Mouse (Mus musculus): Measurements from ENCODE around the gene Gm26741.
A peak's percentile ranks its signal among the peaks of the same experiment; 100 is the strongest.
"Not testable (repeated sequence)": the region's sequence is repeated elsewhere in the genome, so short reads cannot be mapped to it uniquely, and the experiment has no call there.

The Gm26741 gene

DNA sequence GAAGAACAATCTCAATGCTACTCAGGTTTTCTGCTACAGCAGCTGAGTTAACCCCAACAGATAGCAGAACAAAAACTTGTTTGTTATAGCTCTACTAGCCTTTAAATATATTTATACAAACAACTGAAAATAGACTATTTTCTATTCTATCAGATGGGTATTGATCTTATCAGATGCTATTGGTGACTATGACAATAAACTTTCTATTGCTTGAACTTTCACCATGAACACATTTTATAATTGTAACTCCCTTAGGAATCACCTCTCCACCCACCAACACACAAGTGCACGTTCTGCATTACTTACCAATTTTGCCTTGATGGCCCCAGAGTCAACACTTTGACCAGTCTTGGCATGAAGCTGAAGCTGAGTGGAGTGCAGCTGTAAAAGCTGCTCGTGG lies at the start of gene Gm26741:
Gene Gm26741 (plus strand): TSS at position 301 of the 400 bp plus-strand sequence.
- DNase-seq (ENCODE audit: low spot score) = no peak

DNA sequence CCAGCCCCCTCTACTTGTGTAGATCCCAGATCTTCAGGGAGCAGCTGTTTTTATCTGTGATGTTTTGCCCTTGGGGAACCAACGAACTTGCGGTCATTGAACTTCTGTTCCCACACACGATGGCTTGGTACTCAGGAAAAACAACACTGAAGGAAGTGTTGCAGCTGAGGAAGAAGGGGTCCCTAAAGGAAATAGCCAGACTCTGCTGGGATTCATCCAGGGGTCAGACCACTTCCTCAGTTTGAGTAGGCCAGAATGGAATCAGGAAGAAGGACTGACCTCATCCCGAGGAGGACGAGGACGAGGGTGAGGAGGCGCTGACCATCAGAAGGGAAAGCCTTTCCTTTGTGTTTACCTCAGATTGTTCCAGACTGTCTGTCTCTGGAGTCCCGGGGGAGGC lies 49.4 kb upstream of the Gm26741 start:
- no peak for DNase-seq (ENCODE audit: low spot score)

DNA sequence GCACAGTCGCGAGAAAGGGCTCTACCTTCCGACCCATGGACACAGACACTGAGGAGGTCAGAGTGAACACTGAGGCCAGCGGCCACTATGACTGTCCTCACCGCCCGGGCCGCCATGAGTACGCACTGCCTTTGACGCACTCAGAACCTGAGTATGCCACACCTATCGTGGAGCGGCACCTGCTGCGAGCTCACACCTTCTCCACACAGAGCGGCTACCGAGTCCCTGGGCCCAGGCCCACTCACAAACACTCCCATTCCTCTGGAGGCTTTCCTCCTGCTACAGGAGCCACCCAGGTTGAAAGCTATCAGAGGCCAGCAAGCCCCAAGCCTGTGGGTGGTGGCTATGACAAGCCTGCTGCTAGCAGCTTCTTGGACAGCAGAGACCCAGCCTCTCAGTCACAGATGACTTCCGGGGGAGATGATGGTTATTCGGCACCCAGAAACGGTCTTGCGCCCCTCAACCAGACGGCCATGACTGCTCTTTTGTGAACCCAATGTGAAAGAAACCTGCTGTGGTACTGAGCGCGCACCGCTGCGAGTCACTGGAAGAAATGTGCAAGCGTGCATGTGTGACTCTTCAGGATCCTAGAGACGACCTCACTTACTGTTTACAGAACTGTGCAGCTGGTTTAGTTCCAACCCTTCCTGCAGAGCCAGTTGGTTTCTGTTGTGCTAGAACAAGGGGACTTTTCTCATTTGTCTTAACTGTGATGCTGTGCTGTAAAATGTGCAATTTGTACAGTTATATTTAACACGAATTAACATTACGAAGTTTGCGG lies 38.9 kb upstream of the Gm26741 start:
- DNase-seq (ENCODE audit: low spot score) = no peak

DNA sequence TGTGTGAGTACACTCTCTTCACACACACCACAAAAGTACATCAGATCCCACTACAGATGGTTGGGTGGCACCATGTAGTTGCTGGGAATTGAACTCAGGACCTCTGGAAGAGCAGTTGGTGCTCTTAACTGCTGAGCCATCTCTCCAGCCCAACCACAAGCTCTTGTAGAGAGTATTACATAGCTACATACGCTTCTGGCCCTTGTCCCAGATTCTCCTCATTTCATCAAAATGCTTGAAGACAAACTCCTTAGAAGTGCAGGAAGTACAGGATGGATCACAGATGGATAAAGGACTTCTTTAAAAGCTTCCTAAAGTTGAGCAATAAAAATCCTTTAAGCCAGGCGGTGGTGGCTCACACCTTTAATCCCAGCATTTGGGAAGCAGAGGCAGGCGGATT lies 36.6 kb upstream of the Gm26741 start:
- DNase-seq (ENCODE audit: low spot score) = no peak

DNA sequence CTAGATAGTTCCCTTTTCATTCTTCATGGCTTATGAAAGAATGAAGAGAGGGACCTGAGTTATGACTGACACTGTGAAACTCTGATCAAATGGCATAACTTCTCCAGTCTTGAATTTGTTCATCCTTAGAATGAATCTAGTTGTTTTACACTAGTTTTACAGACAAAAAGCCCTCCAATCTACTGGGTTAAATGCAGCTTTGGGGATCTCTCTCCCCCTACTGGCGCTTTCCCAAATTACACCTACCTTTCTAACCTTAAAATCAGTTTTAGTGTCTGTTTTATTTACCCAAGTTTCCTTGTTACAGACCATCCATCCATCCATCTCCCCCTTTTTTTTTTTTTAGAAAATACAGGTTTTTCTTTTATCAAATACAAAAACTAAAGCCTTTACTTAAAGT lies 27.6 kb upstream of the Gm26741 start:
- peak; percentile 53 for DNase-seq (ENCODE audit: low spot score)

DNA sequence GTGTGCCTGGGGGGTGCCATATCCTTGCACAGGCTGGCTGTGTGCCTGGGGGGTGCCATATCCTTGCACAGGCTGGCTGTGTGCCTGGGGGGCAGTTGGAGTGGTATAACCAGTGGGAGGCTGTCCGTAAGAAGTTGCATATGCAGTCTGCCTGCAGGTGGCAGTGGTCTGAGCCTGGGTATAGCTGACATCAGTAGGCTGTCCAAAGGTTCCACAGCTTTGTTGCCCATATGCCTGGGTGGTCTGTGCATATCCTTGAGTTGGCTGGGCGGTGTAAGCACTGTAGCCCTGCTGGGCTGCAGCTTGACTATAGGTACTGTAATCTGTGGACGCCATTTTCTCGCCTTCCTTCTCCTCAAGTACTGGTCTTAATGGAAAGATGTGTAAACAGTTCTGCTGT lies 15.2 kb upstream of the Gm26741 start:
- not testable (repeated sequence) for DNase-seq (ENCODE audit: low spot score)

DNA sequence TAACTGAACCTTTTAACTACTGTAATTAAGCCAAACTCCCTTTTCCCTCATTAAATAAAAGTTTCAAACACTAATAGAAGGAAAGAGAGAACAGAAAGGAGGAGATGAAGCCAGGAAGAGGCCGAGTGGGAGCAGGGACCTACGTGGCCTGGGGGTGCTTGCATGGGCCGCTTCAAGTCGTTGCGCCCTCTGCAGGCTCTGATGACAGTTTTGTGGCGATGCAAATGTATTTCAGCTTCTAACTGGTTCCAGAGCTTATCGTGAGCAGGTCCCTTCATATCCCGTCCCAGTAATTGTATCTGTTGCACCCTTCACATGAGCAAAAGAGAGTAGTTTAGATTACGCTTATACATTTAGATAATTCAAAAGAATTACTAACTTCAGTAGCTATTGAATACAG lies 5.4 kb upstream of the Gm26741 start:
- DNase-seq (ENCODE audit: low spot score) = no peak

DNA sequence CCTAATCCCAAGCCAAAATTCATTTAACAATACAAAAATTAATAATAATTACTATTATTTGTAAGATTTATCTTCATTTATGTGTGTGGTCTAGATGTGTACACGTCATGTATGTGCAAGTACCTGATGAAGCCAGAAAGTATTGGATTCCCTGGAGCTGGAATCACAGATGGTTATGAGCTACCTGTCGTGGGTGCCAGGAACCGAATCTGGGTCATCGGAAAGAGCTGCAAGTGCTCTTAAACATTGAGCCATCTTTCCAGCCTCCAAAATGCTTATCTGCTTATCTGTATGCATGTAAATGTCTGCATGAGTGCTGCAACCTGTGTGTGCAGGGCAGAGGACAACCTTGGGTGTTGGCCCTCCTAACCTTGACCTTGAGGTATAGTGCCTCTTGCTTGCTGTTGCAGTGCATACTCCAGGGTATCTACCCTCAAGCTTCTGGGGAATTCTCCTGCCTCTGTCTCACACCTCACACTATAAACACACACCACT lies 1.7 kb downstream of the Gm26741 start:
- no peak for DNase-seq (ENCODE audit: low spot score)

DNA sequence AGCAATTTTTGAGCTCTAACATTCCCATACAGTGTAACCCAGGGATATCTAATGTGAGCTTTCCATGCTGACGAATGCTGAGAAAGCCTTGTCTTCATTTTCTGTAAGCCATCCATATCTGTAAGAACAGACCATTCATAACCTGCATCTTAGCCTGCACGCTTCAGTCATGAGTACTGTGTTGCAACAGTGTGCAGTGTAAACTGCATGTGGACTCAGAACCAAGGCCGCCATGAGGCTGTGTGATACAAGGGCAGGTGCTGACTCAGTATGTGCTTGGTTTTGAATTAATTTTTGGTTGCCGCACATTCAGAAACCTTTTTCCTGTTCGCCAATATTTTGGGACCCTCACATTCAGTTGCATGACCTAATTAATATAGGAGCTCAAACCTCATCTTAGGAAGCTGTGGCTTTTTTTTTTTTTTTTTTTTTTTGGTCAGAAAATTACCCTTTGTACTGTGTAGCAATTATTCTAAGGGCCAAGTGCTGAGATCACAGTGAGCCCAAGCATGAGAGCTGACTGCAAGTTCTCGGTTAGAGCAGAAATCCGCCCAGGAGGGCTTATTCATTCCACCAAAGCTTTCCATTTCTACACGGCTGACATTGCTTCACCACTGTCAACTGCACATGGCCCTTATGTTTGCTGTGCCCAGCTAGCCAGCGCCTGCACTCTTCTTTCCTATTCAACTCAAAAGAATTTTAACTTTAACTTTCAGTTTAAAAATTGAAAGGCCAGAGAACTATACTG lies 2.5 kb downstream of the Gm26741 start:
- no peak for DNase-seq (ENCODE audit: low spot score)

DNA sequence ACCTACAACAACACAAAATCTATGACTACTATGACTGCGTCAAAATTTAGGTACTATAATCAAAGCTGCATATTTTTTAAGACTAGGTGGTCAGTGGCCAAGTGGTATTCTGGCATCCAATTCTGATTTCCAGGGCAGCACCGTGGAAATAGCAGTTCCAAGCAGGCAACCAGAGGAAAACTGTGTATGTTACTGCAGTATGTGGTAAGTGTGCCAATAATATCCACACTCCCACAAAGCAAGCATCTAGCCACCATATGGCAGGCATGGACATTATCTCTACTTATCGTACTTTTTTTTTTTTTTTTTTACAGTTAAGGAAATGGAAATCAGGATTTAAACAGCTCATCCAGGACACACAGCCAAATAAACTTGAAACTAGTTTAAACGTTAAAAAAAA lies 9.8 kb downstream of the Gm26741 start:
- DNase-seq (ENCODE audit: low spot score) = no peak

DNA sequence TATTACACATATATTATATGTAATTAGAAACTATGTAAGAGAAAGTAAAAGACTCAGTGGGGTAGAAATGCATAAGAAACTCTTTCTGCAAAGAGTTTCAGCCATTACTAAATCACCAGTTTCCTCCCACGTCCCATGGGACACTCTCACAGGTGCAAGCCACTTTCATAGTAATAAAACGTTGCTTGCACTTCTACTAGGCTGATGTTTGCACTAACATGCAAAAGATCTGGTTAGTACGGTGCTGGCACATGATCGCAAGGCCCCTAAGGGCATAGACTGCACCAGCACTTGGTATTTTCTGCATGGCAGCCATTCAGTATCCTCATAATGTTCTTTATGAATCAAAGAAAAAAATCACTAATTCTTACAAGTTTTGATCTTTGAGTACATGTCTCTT lies 15.3 kb downstream of the Gm26741 start:
- no peak for DNase-seq (ENCODE audit: low spot score)

DNA sequence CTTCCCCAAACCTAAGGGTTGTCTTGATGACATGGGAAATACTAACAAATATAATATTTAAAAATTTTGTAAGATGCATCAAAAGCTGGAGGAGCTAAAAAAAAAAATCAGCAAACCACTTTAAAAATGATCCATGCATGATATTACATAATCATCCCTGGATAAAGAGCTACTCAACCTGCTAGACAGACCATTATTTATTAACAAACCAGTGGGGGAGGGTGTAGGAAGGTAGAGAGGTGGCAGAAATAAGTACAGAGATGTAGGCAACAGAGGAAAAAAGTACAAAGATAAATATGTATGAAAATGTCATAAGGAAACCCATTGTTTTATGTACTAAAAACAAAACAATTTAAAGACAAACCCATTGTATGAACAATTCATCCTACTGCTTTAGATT lies 16.1 kb downstream of the Gm26741 start:
- no peak for DNase-seq (ENCODE audit: low spot score)

DNA sequence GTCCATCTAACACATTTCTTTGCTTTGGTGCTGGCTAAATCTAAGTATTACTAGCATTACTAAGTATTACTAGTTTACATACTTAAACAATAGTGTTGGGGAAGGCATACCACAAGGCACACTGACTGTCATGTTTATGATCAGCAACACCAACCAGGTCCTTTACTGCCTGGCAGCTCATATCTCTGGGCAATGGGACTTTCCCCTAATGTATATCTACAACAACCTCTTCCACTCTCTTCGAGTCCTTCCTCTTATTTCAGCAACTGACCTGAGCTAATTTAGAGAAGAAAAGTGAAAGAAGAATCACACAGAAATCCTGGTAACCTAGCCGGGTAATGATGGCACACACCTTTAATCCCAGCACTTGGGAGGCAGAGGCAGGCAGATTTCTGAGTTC lies 17.9 kb downstream of the Gm26741 start:
- no peak for DNase-seq (ENCODE audit: low spot score)

DNA sequence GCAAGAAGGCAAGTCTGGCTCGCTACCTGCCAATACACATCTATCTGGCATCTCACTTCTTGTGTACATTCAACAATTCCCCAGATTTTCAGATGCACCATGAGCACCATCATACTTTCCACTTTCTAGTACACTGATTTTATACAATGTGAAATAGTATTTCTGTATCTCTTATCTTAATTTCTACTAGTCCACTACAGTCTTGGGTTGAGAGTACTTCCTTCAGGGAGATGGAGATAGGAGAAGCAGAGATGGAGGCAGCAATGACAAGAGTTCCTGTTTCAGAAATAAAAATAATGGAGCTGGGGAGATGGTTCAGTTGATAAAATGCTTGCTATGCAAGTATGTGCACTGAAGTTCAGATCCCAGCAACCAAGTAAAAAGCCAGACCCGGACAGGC lies 19.2 kb downstream of the Gm26741 start:
- DNase-seq (ENCODE audit: low spot score) = no peak

DNA sequence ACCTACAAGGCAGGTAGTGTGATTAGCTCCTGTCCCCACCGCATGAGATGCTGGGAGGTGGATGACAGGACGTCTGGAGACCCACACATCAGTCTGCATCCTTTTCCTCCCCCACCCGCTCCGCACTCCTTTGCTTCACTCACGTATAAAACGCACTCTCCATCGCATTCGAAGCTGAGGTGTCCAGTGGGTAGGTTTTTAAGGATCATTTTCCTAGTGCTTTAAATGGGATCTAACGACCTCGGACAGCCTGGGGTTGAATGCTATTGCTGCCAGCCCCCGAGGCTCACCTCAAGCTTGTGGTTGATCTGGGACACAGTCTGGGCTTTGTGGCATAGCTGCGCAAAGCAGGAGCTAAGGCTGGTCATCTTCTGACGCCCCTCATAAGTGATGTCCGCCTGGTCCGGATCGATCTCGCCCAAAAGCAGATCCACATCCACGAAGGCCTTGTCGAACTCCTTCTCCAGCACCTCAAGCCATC lies 22.8 kb downstream of the Gm26741 start:
- DNase-seq (ENCODE audit: low spot score) = peak; percentile 35

DNA sequence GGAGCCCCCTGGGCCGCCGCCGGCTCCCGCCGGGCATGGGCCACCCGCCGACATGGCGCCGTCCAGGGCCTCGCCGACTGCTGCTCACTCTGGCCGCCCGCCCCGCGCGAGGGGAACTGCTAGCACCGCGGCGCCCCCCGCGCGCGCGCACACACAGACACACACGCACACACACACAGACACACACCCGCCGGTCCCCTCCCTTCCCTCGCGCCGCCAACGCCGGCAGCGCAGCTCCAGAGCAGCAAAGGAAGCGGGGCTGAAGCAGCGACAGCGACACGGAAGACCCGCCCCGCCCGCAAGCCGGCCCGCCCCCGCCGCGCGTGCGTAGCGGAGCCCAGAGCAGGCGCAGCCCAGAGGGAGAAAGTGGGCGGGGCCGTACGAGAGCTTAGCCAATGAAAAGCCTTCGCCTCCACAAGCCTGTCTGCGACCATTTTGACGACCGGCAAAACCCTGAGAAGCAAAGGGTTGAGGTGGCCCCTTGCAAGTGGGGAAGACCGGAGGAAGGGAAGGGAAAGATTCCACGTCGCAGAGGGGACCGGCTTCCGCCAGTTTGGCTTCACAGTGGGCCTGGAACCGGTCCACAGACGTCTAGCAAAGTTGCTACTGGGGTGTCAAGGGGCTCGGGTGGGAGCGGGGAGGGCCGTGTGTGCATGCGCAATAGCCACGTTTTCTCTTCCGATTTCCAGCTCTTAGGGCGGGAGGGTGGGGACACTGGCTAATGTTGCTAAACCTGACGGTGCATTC lies 23.5 kb downstream of the Gm26741 start, which contains the start of gene Gopc:
Gene Gopc (minus strand): TSS at position 280 of the 747 bp plus-strand sequence.
- peak; percentile 98 for DNase-seq (ENCODE audit: low spot score)

DNA sequence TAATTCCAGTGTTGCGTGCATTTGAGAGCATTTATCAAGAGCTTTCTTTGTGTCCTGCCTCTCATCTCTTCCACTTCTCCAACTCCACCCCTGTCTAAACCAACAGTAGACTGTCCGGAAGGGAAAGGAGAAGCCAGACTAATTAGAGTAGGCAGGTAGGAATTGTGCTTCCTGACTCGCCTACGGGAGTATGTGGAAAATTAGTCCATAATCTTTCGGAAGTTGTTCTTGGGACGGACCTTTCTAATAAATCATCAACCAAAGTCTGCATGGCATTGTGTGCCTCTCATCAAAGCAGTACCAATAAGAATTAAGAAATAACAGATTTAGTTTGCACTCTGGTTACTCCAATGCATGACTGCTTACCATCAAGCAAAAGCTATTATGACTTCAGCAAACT lies 24.5 kb downstream of the Gm26741 start:
- DNase-seq (ENCODE audit: low spot score) = no peak

DNA sequence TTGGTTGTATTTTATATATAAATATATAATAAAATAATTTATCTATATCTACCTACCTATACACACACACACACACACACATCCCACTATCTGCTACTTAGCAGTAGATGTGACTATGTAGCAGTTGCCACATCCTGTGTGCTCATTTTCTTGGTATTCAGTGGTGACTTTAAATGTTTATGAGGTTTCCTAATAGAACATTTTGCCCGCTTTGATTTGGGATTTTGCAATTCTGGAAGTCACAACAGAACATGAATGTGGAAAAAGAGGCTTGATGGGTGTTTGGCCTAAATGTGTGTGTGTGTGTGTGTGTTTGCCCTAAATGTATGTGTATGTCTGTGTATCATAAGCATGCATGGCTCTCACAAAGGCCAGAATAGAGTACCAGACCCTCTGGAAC lies 25.0 kb downstream of the Gm26741 start:
- no peak for DNase-seq (ENCODE audit: low spot score)

DNA sequence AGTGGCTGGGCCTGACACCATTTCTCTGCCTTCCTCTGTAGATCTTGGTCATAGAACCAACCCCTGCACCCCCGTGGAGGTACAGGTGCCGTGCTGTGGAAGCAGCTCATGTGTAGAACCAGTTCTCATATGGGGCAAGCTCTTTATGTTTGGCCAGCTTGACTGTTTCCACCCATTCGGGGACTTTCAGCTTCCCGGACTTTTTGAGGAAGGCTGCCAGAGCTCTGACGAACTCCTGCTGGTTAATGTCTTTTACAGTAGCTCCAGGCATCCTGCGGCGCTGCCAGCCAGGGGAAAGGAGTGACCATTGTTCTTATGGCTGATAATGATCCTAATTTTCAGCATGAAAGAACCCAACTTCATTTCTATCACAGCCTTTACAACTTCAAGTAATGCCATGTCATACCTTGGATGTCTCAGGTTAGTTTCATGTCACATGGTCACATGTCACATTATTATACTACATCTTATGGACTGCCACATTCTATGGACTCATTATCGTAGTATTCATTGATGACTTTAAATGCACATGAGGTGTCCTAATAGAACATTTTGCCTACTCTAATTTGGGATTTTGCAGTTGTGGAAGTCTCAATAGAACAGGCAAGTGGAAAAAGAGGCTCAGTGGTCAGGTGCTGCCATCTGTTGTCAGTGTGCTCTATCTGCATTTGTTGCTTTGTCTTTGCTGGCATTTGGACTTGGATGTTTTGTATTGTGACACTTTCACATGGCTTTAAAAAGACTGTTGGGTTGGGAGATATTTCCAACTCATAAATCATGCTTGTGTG lies 26.4 kb downstream of the Gm26741 start:
- DNase-seq (ENCODE audit: low spot score) = peak; percentile 60

DNA sequence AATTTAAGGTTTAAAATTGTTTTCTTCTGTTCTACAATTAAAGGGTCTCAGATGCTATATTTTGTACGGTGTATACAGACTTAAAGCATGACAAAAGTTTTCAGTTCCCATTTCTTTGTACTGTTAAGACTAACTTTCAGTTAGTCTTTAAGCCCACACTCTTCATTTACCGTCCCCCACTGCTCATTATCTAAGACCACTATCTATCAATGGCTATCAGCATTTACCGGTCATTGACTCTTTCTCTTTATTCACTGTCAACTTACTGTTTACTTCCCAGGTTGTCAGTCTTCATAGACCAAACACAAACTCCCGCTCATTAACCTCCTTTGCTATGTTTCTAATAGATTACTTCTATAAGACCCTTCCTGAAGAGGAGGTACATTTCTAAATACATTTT lies 28.6 kb downstream of the Gm26741 start:
- DNase-seq (ENCODE audit: low spot score) = no peak

DNA sequence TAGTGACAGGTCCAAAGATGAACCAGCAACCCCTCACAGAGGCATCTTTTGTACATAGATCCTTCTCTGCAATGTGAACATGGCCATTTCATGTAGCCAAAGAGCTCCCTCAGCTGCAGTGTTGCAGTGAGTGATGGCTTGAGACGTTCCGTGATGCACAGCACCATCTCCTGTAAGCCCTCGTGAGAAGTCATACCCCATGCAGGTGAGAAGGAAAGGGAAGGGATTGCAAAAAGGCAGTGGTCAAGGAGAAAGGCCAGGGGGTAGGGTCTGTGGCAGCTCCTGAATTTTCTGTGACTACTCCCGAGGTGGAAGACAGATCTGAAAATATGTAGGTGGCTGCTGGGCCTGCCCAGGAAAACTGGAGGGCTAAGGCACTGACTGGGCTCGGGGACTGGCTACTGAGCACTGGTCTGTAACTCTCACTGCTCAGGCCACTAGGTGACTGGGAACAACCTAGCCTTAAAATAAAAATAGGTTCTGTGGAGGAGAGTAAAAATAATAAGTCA lies 30.4 kb downstream of the Gm26741 start, which contains the start of gene Nepn:
Gene Nepn (plus strand): TSS at position 51 of the 509 bp plus-strand sequence.
- DNase-seq (ENCODE audit: low spot score) = no peak

All from layer of hippocampus, adult 11-12 months (tissue).